Mouse (Mus musculus) ES-E14 (cell line): ENCODE measurements around the gene Anapc2. TPM values are rescaled to one million over a fixed set of nuclear protein-coding genes. Genes with fewer than 3 reads are reported as not detected.

Experiments used
- DNase-seq: peaks from one replicate; pipeline ENCODE4 v3.0.0-alpha.2; 2013; ENCODE audit warnings: low read depth, low spot score
- H3K27ac ChIP-seq: 2 replicates; pipeline ENCODE4 v1.5.1; 2012; ENCODE audit warnings: low read depth, mild to moderate bottlenecking, low read length, moderate library complexity, mixed read lengths; ENCODE audit not compliant: poor library complexity, insufficient read depth, severe bottlenecking
- H3K36me3 ChIP-seq: 2 replicates; pipeline ENCODE4 v1.6.1; 2012; ENCODE audit warnings: mild to moderate bottlenecking, low read length, moderate library complexity, mixed read lengths; ENCODE audit not compliant: control insufficient read depth, poor library complexity, insufficient read depth, severe bottlenecking
- H3K4me1 ChIP-seq, 2 experiments: fragments of 150-350 bp in 1 of 2; sonication (generic) in 1 of 2; 2 replicates each; pipeline ENCODE4 v1.6.1; 2012; ENCODE audit warnings: low read length in 2 of 2, mild to moderate bottlenecking in 1 of 2, mixed read lengths in 1 of 2; ENCODE audit not compliant: control insufficient read depth in 2 of 2, insufficient read depth in 2 of 2, poor library complexity in 1 of 2
- H3K4me3 ChIP-seq, 2 experiments: fragments of 150-350 bp in 1 of 2; sonication (generic) in 1 of 2; 2 replicates each; pipeline ENCODE4 v1.5.1; 2012; ENCODE audit warnings: low read length in 2 of 2, low read depth in 1 of 2, mild to moderate bottlenecking in 1 of 2, mixed read lengths in 1 of 2; ENCODE audit not compliant: insufficient read depth in 1 of 2, poor library complexity in 1 of 2, severe bottlenecking in 1 of 2
- H3K9ac ChIP-seq: 2 replicates; pipeline ENCODE4 v1.6.1; 2012; ENCODE audit warnings: low read depth, mild to moderate bottlenecking, low read length, mixed read lengths; ENCODE audit not compliant: poor library complexity, insufficient read depth, severe bottlenecking
- H3K9me3 ChIP-seq: fragments of 150-350 bp; sonication (generic); 2 replicates; pipeline ENCODE4 v1.6.1; 2012; ENCODE audit warnings: low read depth, mild to moderate bottlenecking, low read length; ENCODE audit not compliant: control insufficient read depth, insufficient read depth
- CHD2 ChIP-seq: IDR thresholded peaks from 2 replicates; pipeline ENCODE4 v1.6.1; 2014; ENCODE audit warnings: mild to moderate bottlenecking, low read depth, low read length, inconsistent platforms
- HCFC1 ChIP-seq: IDR thresholded peaks from 2 replicates; pipeline ENCODE4 v1.6.1; 2012; ENCODE audit warnings: low read length, inconsistent platforms, borderline replicate concordance; ENCODE audit not compliant: insufficient read depth
- MAFK ChIP-seq: IDR thresholded peaks from 2 replicates; pipeline ENCODE4 v1.6.1; 2014; ENCODE audit warnings: mild to moderate bottlenecking, low read depth, low read length, inconsistent platforms; ENCODE audit not compliant: insufficient read depth
- ZC3H11A ChIP-seq: IDR thresholded peaks from 2 replicates; pipeline ENCODE4 v1.6.1; 2012; ENCODE audit warnings: low read depth, mild to moderate bottlenecking, inconsistent platforms, low read length, borderline replicate concordance
- ZNF384 ChIP-seq: IDR thresholded peaks from 2 replicates; pipeline ENCODE4 v1.6.1; 2012; ENCODE audit warnings: low read depth, low read length, inconsistent platforms
- in situ Hi-C, 2 experiments: fragments of 600-800 bp; cut with MboI; formaldehyde crosslinking; loops; one replicate each; pipeline ENCODE4 v1.15.1; 2025; ENCODE audit warnings: low sequenced_read_pairs in 2 of 2, inconsistent platforms in 1 of 2; ENCODE audit not compliant: unreplicated experiment in 2 of 2
- total RNA-seq: library from RNA; depleted of rRNA; stranded (reverse); fragments of 300-350 nt; gene quantifications from 2 replicates; pipeline ENCODE4 v1.2.3, GENCODE M21; 2012

Gene Anapc2
- total RNA-seq, 1 experiment = 25.2 TPM

DNA sequence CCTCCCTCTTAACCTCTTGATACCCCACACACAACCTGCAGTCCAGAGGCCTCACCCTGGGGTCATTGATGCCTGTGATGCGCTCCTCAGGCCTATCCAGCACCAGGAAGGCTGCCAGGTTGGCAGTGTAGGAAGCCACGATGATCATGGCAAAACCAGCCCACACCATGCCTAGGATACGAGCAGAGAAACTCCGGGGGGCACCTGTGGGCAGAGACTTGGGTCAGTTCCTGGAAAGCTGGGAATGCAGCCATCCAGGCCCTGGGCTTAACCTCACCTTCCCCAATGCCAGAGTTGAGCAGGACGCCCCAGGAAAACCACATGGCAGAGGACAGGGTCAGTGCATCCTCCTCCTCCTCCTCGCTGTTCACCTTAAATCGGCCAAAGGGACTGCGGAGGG is 24.8 kb downstream of the Anapc2 start:
- Histone ChIP-seq H3K36me3 (peaks cover 7% of the 10 kb centered on the region; the same call in 1 of the 2 replicates), H3K27ac (no peak overlapping the region), H3K4me3 (no peak overlapping the region), H3K9me3 (no peaks in the 10 kb centered on the region), H3K4me1 (peaks cover 0 to 3% of the 10 kb centered on the region in 2 experiments; a peak in 1 of 4 replicates), H3K9ac (no peak overlapping the region)
- no peak for DNase-seq
- in situ Hi-C loops = no loop called here
- TF ChIP-seq HCFC1 (no peak), CHD2 (no peak), MAFK (no peak), ZNF384 (no peak), ZC3H11A (no peak)

DNA sequence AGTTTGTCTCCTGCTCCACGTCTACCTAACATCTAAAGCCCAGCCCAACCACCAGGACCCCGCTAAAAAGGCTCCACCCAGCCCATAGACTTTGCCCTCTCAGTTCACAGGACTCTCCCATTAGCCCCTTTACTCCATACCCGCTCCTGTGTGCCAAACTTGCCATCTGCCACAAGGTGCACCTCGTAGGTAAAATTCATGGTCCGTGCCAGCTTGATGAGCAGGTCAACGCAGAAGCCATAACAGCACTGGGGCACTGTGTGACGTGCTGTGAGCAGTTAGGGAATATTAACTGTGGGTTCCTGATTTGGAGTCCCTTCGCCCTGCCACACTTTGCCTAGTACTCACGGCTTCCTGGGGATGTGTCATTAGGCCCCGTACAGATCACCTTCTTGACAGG is 25.8 kb downstream of the Anapc2 start:
- peaks cover 7% of the 10 kb centered on the region; the same call in 1 of the 2 replicates for H3K36me3 ChIP-seq
- DNase-seq = no peak
- no peaks in the 10 kb centered on the region for H3K4me1 ChIP-seq
- H3K4me3 ChIP-seq = no peak overlapping the region
- H3K9ac ChIP-seq = no peak overlapping the region
- no peaks in the 10 kb centered on the region for H3K9me3 ChIP-seq
- TF ChIP-seq CHD2 = no peak
- TF ChIP-seq MAFK = no peak
- in situ Hi-C loops = no loop called here
- no peak overlapping the region for H3K27ac ChIP-seq

- H3K4me1 ChIP-seq = peaks cover 0 to 3% of the 10 kb centered on the region in 2 experiments; a peak in 1 of 4 replicates
- H3K9me3 ChIP-seq = no peaks in the 10 kb centered on the region
- TF ChIP-seq ZC3H11A = no peak
- TF ChIP-seq MAFK = no peak
- TF ChIP-seq ZNF384 = no peak
- no peak for TF ChIP-seq CHD2
- H3K9ac ChIP-seq = no peak overlapping the region
- H3K36me3 ChIP-seq = peaks cover 2% of the 10 kb centered on the region; the same call in 1 of the 2 replicates
- in situ Hi-C loops = no loop called here
- no peak overlapping the region for H3K27ac ChIP-seq
- H3K4me3 ChIP-seq = no peak overlapping the region
- DNase-seq = no peak
Measured at GRCm38 (mm10) chr2:25303452-25303851, 31.2 kb downstream of the Anapc2 start.

DNA sequence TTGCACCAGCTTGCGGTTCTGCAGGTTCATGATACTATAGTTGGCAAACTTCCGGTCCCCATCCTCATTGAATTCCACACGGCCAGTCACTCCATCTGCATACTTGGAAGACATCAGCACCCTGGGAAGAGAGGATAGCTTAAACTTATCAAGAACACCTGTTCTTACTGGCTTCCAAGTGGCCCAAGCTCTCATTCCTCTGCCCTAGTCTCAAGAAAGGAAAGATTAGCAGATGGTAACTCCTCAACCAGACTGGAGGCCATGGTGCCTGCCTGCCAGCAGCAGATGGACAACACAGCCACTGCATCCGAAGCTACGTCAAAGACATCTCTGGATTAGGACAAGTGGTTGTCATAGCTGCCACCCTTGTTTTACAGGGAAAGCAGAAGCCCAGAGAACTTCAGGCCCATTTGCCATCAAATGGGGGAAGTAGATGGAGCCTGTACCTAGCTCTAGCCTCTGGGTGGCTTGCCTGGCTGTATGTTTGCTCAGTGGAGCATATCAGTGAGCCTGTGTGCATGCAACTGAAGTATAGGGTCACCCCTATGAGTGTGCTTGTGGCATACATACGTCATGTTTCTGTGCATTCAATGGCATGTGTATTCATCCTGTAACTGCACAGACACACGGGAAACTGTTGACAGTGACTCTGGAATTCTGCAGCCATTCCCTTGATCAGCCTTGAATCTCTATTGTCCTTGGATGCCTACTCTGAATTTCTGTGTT is 31.8 kb downstream of the Anapc2 start:
- Histone ChIP-seq H3K36me3 (peaks cover 2% of the 10 kb centered on the region; the same call in 1 of the 2 replicates), H3K4me1 (peaks cover 0 to 3% of the 10 kb centered on the region in 2 experiments; a peak in 1 of 4 replicates), H3K27ac (no peak overlapping the region), H3K9ac (no peak overlapping the region), H3K9me3 (no peaks in the 10 kb centered on the region), H3K4me3 (no peak overlapping the region)
- in situ Hi-C loops = no loop called here
- DNase-seq = no peak
- TF ChIP-seq ZNF384 (no peak), ZC3H11A (no peak), MAFK (no peak), CHD2 (no peak), HCFC1 (no peak)
